ENCODE assay signal across 17 mouse cellular contexts in the genomic region with DNA sequence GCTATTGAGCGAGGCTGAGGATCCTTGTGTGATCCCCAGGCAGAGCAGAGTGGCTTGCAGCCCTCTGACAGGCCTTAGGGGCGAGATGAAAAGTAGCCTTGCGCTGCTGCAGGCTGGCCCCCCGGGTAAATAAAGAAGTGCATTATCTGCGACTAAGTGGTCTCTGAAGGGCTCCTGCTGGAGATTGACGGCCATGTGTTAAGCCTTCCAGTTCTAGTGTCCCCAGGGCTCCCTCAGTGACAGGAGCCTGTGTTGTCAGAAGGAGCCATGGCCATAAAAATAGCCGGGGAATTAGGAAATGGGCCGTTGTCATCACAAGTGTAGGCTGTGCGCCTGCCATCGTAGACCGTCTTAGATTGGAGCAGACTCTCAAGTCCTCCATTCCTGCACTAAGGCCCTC. TPM values are rescaled to one million over a fixed set of nuclear protein-coding genes. Genes with fewer than 3 reads are reported as not detected.
A peak's percentile ranks its signal among the peaks of the same experiment; 100 is the strongest.
DNase-seq lines count a peak whose midpoint lies in the region; ATAC-seq and TF ChIP-seq lines count a peak whose summit lies in the region.
"Had no signal": no experiment of that assay in that cellular context is flagged by ENCODE, and none has a peak within 500 bp of the region (broad histone marks: within the 10 kb centered on the region; RNA-seq: fewer than 3 reads in every experiment).

No protein-coding gene starts in this region.

- peaks cover 15% of the 10 kb centered on the region for H3K27me3 ChIP-seq in heart, embryonic 12.5 days (replicated peaks)
- no peaks in the 10 kb centered on the region for H3K27me3 ChIP-seq in embryonic facial prominence, embryonic 11.5 days (ENCODE audit: control insufficient read depth, insufficient read depth, low read length)
- no peaks in the 10 kb centered on the region for H3K27me3 ChIP-seq in midbrain, embryonic 12.5 days

- H3K27ac ChIP-seq in heart, embryonic 12.5 days (ENCODE audit: poor library complexity, severe bottlenecking): no peak overlapping the region
- no peak overlapping the region for H3K27ac ChIP-seq in embryonic facial prominence, embryonic 11.5 days (replicated peaks; ENCODE audit: low read depth, low read length)
- peak overlapping the region; percentile 67 for H3K27ac ChIP-seq in midbrain, embryonic 12.5 days (replicated peaks)

- peak overlapping the region; percentile 35; the same call in 1 of the 2 replicates for H3K4me2 ChIP-seq in heart, embryonic 12.5 days
- no peak overlapping the region for H3K4me2 ChIP-seq in embryonic facial prominence, embryonic 11.5 days (ENCODE audit: low read depth, low read length)
- no peak overlapping the region for H3K4me2 ChIP-seq in midbrain, embryonic 12.5 days (replicated peaks)

- no peak overlapping the region for H3K4me3 ChIP-seq in heart, embryonic 12.5 days
- no peak overlapping the region for H3K4me3 ChIP-seq in embryonic facial prominence, embryonic 11.5 days (ENCODE audit: low read depth, low read length)
- no peak overlapping the region for H3K4me3 ChIP-seq in midbrain, embryonic 12.5 days

- WGBS in heart, embryonic 12.5 days: 22% methylated on average over 11 of the region's 11 CpGs
- WGBS in embryonic facial prominence, embryonic 11.5 days: 22% methylated on average over 11 of the region's 11 CpGs
- WGBS in midbrain, embryonic 12.5 days: 41% methylated on average over 11 of the region's 11 CpGs

- peaks cover 20% of the 10 kb centered on the region for H3K36me3 ChIP-seq in heart, embryonic 12.5 days
- no peaks in the 10 kb centered on the region for H3K36me3 ChIP-seq in embryonic facial prominence, embryonic 11.5 days (replicated peaks; ENCODE audit: control insufficient read depth, insufficient read depth, low read depth, low read length)
- peaks cover 24% of the 10 kb centered on the region for H3K36me3 ChIP-seq in midbrain, embryonic 12.5 days

- no peak for TF ChIP-seq CTCF in brain, embryonic 14.5 days (IDR thresholded peaks at IDR 0.05; ENCODE audit: borderline replicate concordance, extremely low read depth, insufficient read depth, insufficient read length)

- DNase-seq in heart, postnatal 14 days: no peak
- DNase-seq in brain, embryonic 14.5 days (ENCODE audit: low read depth): peak; percentile 56
- no peak for DNase-seq in embryonic facial prominence, embryonic 11.5 days (ENCODE audit: low spot score)
- DNase-seq in layer of hippocampus, adult 11-12 months (ENCODE audit: low spot score): no peak
- no peak for DNase-seq in layer of hippocampus, adult 8-10 months (ENCODE audit: low spot score in 2 of 2)
- DNase-seq: cerebellum, adult 11-12 months; gastrocnemius, postnatal 25 days; layer of hippocampus, adult 9-11 months; thymus, postnatal 36 days had no signal

- no peak overlapping the region for H3K9ac ChIP-seq in heart, embryonic 12.5 days
- H3K9ac ChIP-seq in embryonic facial prominence, embryonic 11.5 days (replicated peaks; ENCODE audit: low read length): no peak overlapping the region
- H3K9ac ChIP-seq in midbrain, embryonic 12.5 days (replicated peaks): no peak overlapping the region

- TF ChIP-seq POLR2A in brain, embryonic 14.5 days (IDR thresholded peaks at IDR 0.05; ENCODE audit: borderline replicate concordance, extremely low read depth, insufficient read depth, insufficient read length, poor library complexity, severe bottlenecking): no peak

- no peak for ATAC-seq in heart, embryonic 12.5 days (ENCODE audit: insufficient number of reproducible peaks, low FRiP score)
- ATAC-seq in embryonic facial prominence, embryonic 11.5 days (replicated peaks; ENCODE audit: insufficient number of reproducible peaks, low FRiP score, low TSS enrichment, low read depth): 0 out of 2 replicates have a peak, but pooled peaks have one; percentile 44
- ATAC-seq in midbrain, embryonic 12.5 days (ENCODE audit: low FRiP score, low read depth): peak; percentile 38; the same call in 1 of the 2 replicates
- no peak for ATAC-seq in megakaryocyte, adult 5-6 weeks (ENCODE audit: poor library complexity, severe bottlenecking)
- ATAC-seq: activated CD4-positive, CD25-positive, alpha-beta regulatory T cell, adult 4 months had no signal

- intact Hi-C loops in heart, postnatal 14 days (cut with DNase I): no loop called here

- H3K9me3 ChIP-seq in heart, embryonic 12.5 days (replicated peaks): no peaks in the 10 kb centered on the region
- H3K9me3 ChIP-seq in embryonic facial prominence, embryonic 11.5 days (replicated peaks; ENCODE audit: control insufficient read depth, low read length): no peaks in the 10 kb centered on the region
- no peaks in the 10 kb centered on the region for H3K9me3 ChIP-seq in midbrain, embryonic 12.5 days

- peaks cover 22% of the 10 kb centered on the region for H3K4me1 ChIP-seq in heart, embryonic 12.5 days (replicated peaks)
- no peaks in the 10 kb centered on the region for H3K4me1 ChIP-seq in embryonic facial prominence, embryonic 11.5 days (ENCODE audit: control insufficient read depth, insufficient read depth, low read length)
- H3K4me1 ChIP-seq in midbrain, embryonic 12.5 days: peaks cover 24% of the 10 kb centered on the region

RNA-seq across cellular contexts. Expression of a gene that starts 32.5 kb away (rescaled TPM):
- polyA plus RNA-seq in heart, embryonic 12.5 days (2016; fragmentation: Nextera tagmentation; extraction: Ambion mirVana): not detected in 2 replicates
- not detected for total RNA-seq in heart, postnatal 14 days (2021)
- 80.6 and 126 TPM in 2 replicates for polyA plus RNA-seq in brain, embryonic 14.5 days (2012; rRNA removed)
- 1.4 and 1.5 TPM in 2 replicates for polyA plus RNA-seq in embryonic facial prominence, embryonic 11.5 days (2014; fragmentation: Nextera tagmentation; extraction: Ambion mirVana)
- 8.9 and 9.3 TPM in 2 replicates for polyA plus RNA-seq in midbrain, embryonic 12.5 days (2016; fragmentation: Nextera tagmentation; extraction: Ambion mirVana)
- total RNA-seq in megakaryocyte, adult 5-6 weeks (2015): not detected in 2 replicates
- total RNA-seq in megakaryocyte, adult 5-6 weeks (2017): not detected in 2 replicates
- total RNA-seq in layer of hippocampus, adult 8-10 months (2022): 10 to 100 TPM; 81.5 to 99.3 (median 90.0) TPM
- total RNA-seq: common myeloid progenitor, adult 5-6 weeks; gastrocnemius, postnatal 25 days; MEL had no signal
- polyA plus RNA-seq: activated CD4-positive, CD25-positive, alpha-beta regulatory T cell, adult 4 months; heart, postnatal 0 days; liver, embryonic 16.5 days had no signal

Comparison
In these comparisons a context has a peak if more than half of its experiments do, and no peak if none do; other contexts are left out.
1. ATAC-seq: peak in embryonic facial prominence, embryonic 11.5 days (single experiment) and midbrain, embryonic 12.5 days (single experiment); none in heart, embryonic 12.5 days (single experiment) and megakaryocyte, adult 5-6 weeks (single experiment).